Mouse (Mus musculus): ENCODE data around the gene Thrap3.

Gene Thrap3

GRCm38 (mm10) chr4:126219540-126219939 is 17.0 kb upstream of the Thrap3 start:
- 64% methylated on average over 3 of the region's 3 CpGs for WGBS

- 79% methylated on average over 6 of the region's 6 CpGs for WGBS
These were observed 15.2 kb upstream of the Thrap3 start for GRCm38 (mm10) chr4:126217771-126218170.

- whole genome bisulfite sequencing: 81% methylated on average over 6 of the region's 6 CpGs
These were observed 4.5 kb upstream of the Thrap3 start for GRCm38 (mm10) chr4:126207081-126207480.

- 85% methylated on average over 1 of the region's 1 CpGs for WGBS
These were observed 2.8 kb upstream of the Thrap3 start for GRCm38 (mm10) chr4:126205386-126205785.

- WGBS: 83% methylated on average over 12 of the region's 12 CpGs
These were observed 2.2 kb upstream of the Thrap3 start for GRCm38 (mm10) chr4:126204661-126205230.

GRCm38 (mm10) chr4:126204016-126204415 is 1.5 kb upstream of the Thrap3 start:
- 85% methylated on average over 8 of the region's 8 CpGs for WGBS

GRCm38 (mm10) chr4:126203336-126203895 is 856 bp upstream of the Thrap3 start:
- 67% methylated on average over 10 of the region's 10 CpGs for WGBS

GRCm38 (mm10) chr4:126201514-126202302 is 852 bp downstream of the Thrap3 start:
- WGBS: under 1% methylated on average over 28 of the region's 28 CpGs

GRCm38 (mm10) chr4:126200656-126201055 is 1.9 kb downstream of the Thrap3 start:
- WGBS: 35% methylated on average over 2 of the region's 2 CpGs

- 10% methylated on average over 1 of the region's 1 CpGs for WGBS
These were observed 2.5 kb downstream of the Thrap3 start for GRCm38 (mm10) chr4:126200036-126200435.

GRCm38 (mm10) chr4:126199556-126199955 is 3.0 kb downstream of the Thrap3 start:
- WGBS: 48% methylated on average over 6 of the region's 6 CpGs

- WGBS: 57% methylated on average over 3 of the region's 3 CpGs
These were observed 5.1 kb downstream of the Thrap3 start for GRCm38 (mm10) chr4:126197485-126197884.

GRCm38 (mm10) chr4:126194916-126195315 is 7.6 kb downstream of the Thrap3 start:
- 94% methylated on average over 4 of the region's 4 CpGs for WGBS

GRCm38 (mm10) chr4:126190636-126191035 is 11.9 kb downstream of the Thrap3 start:
- 86% methylated on average over 2 of the region's 2 CpGs for WGBS

- WGBS: 77% methylated on average over 3 of the region's 3 CpGs
These were observed 15.5 kb downstream of the Thrap3 start for GRCm38 (mm10) chr4:126187096-126187495.

- WGBS: 77% methylated on average over 5 of the region's 5 CpGs
These were observed 19.5 kb downstream of the Thrap3 start for GRCm38 (mm10) chr4:126183034-126183433.

GRCm38 (mm10) chr4:126181170-126181957 is 21.2 kb downstream of the Thrap3 start:
- WGBS: 43% methylated on average over 7 of the region's 7 CpGs

- WGBS: 93% methylated on average over 7 of the region's 7 CpGs
These were observed 26.6 kb downstream of the Thrap3 start for GRCm38 (mm10) chr4:126175980-126176379.

GRCm38 (mm10) chr4:126173800-126174199 is 28.8 kb downstream of the Thrap3 start:
- 86% methylated on average over 5 of the region's 5 CpGs for WGBS

- WGBS: 96% methylated on average over 5 of the region's 5 CpGs
These were observed 31.8 kb downstream of the Thrap3 start for GRCm38 (mm10) chr4:126170737-126171136.

GRCm38 (mm10) chr4:126168851-126169250 is 33.7 kb downstream of the Thrap3 start:
- WGBS: 70% methylated on average over 6 of the region's 6 CpGs

GRCm38 (mm10) chr4:126166084-126166483 is 36.5 kb downstream of the Thrap3 start:
- WGBS: 68% methylated on average over 3 of the region's 3 CpGs
